Mouse (Mus musculus) myocyte (in vitro differentiated cells): ENCODE data around the gene Als2.

Experiments used
- CEBPB ChIP-seq: IDR thresholded peaks from 2 replicates; pipeline ENCODE4 v1.6.1; 2011; ENCODE audit warnings: mild to moderate bottlenecking, moderate library complexity; ENCODE audit not compliant: poor library complexity, insufficient read depth, severe bottlenecking
- E2F4 ChIP-seq: IDR thresholded peaks from one replicate; pipeline ENCODE4 v1.6.1; 2011; ENCODE audit warnings: mild to moderate bottlenecking, control low read depth, moderate library complexity; ENCODE audit not compliant: insufficient read depth
- MAX ChIP-seq: IDR thresholded peaks from one replicate; pipeline ENCODE4 v1.6.1; 2011; ENCODE audit warnings: low read depth, mild to moderate bottlenecking, control low read depth
- MYOD1 ChIP-seq, 3 experiments: IDR thresholded peaks; one replicate each; pipeline ENCODE4 v1.6.1; 2011; ENCODE audit warnings: control low read depth in 2 of 3, low read depth in 2 of 3, mild to moderate bottlenecking in 2 of 3, moderate library complexity in 1 of 3; ENCODE audit not compliant: insufficient read length in 2 of 3, control insufficient read depth in 1 of 3
- POLR2A ChIP-seq: IDR thresholded peaks from one replicate; pipeline ENCODE4 v1.6.1; 2011; ENCODE audit warnings: low read depth, mild to moderate bottlenecking, control low read depth, moderate library complexity; ENCODE audit not compliant: insufficient read length
- POLR2AphosphoS2 ChIP-seq: IDR thresholded peaks from one replicate; pipeline ENCODE4 v1.6.1; 2011; ENCODE audit warnings: low read depth, control low read depth; ENCODE audit not compliant: insufficient read length
- SRF ChIP-seq: IDR thresholded peaks from one replicate; pipeline ENCODE4 v1.6.1; 2011; ENCODE audit warnings: low read depth; ENCODE audit not compliant: control insufficient read depth, insufficient read length
- TCF12 ChIP-seq: IDR thresholded peaks from one replicate; pipeline ENCODE4 v1.6.1; 2011; ENCODE audit warnings: mild to moderate bottlenecking, control low read depth; ENCODE audit not compliant: poor library complexity, insufficient read depth, severe bottlenecking
- TCF3 ChIP-seq: IDR thresholded peaks from one replicate; pipeline ENCODE4 v1.6.1; 2011; ENCODE audit warnings: low read depth, control low read depth; ENCODE audit not compliant: insufficient read length
- USF1 ChIP-seq: IDR thresholded peaks from one replicate; pipeline ENCODE4 v1.6.1; 2011; ENCODE audit warnings: low read depth, mild to moderate bottlenecking, control low read depth, moderate library complexity

DNA sequence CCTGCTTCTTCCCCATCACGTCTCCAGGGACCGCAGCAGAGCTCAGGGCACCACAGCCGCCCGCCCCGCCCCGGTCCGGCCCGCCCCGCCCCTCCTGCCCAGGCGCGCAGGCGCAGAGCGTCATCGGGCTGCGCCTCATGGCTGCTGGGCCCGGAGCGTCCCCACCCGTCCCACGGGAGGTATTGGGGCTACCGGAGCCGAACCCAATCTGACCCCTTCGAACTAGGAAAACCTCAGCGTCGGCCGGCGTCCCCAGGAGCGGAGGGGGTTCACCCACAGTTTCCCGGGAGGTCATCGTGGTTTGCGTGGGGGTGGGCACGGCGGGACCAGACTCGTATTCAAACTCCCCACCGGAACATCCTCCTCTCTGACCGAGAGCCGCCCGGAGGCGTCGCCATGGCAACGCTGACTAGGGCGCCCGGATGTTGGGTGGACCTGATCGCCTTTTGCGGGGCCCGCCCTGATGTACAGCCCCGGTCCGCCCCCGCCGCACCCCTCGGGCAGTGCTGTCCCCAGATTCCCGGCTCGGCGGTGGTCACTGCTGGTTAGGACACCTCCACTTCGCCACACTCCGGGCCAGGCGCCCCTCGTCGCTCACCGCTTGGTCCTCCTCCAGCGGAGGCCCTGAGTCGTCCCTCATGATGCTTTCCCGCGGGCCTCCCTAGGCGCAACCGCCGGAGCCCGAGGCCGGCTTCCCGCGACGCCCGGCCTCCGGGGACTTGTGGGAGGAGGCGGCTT is 117.1 kb downstream of the Als2 start, which contains the start of gene Tmem237:
- TF ChIP-seq POLR2AphosphoS2 (peak; percentile 72), USF1 (no peak), POLR2A (peak; percentile 62), E2F4 (peak; percentile 49), CEBPB (no peak), MAX (no peak), SRF (no peak), TCF12 (no peak), MYOD1 (IDR thresholded peaks at IDR 0.05; ENCODE audit: control insufficient read depth in 1 of 3, insufficient read length in 2 of 3, low read depth in 2 of 3) (no peak), TCF3 (no peak)
